Mouse (Mus musculus) liver, embryonic 15.5 days (tissue): ENCODE results near the gene Il10. TPM values are rescaled to one million over a fixed set of nuclear protein-coding genes. Genes with fewer than 3 reads are reported as not detected.

Source experiments
- ATAC-seq: fragments of 200-750 bp; cut with Nextera tagmentation; 2 replicates; pipeline ENCODE4 v1.8.0; 2017; ENCODE audit warnings: moderate number of reproducible peaks, mild to moderate bottlenecking, moderate library complexity; ENCODE audit not compliant: insufficient read depth
- H3K27ac ChIP-seq: fragments of 300-500 bp; sonication (generic); replicated peaks from 2 replicates; pipeline ENCODE4 v1.5.1; 2015; ENCODE audit warnings: mild to moderate bottlenecking, inconsistent platforms
- H3K27me3 ChIP-seq: fragments of 300-500 bp; sonication (generic); 2 replicates; pipeline ENCODE4 v1.6.1; 2015; ENCODE audit warnings: mild to moderate bottlenecking, inconsistent platforms
- H3K36me3 ChIP-seq: fragments of 300-500 bp; sonication (generic); replicated peaks from 2 replicates; pipeline ENCODE4 v1.6.1; 2015; ENCODE audit warnings: moderate library complexity, mild to moderate bottlenecking, inconsistent platforms
- H3K4me1 ChIP-seq: fragments of 300-500 bp; sonication (generic); replicated peaks from 2 replicates; pipeline ENCODE4 v1.6.1; 2015; ENCODE audit warnings: inconsistent platforms
- H3K4me2 ChIP-seq: fragments of 300-500 bp; sonication (generic); 2 replicates; pipeline ENCODE4 v1.6.1; 2015; ENCODE audit warnings: moderate library complexity, mild to moderate bottlenecking, inconsistent platforms
- H3K4me3 ChIP-seq: fragments of 300-500 bp; sonication (generic); replicated peaks from 2 replicates; pipeline ENCODE4 v1.5.1; 2015; ENCODE audit warnings: mild to moderate bottlenecking, inconsistent platforms
- H3K9ac ChIP-seq: fragments of 300-500 bp; sonication (generic); 2 replicates; pipeline ENCODE4 v1.6.1; 2015; ENCODE audit warnings: moderate library complexity, mild to moderate bottlenecking, inconsistent platforms
- H3K9me3 ChIP-seq: fragments of 300-500 bp; sonication (generic); replicated peaks from 2 replicates; pipeline ENCODE4 v1.6.1; 2016; ENCODE audit warnings: inconsistent platforms
- whole genome bisulfite sequencing: fragments of 180-500 bp; shearing (Covaris S2); methylation state at CpG from one replicate; pipeline ENCODE4 v1.1.7; 2015; ENCODE audit warnings: mixed read lengths; ENCODE audit not compliant: insufficient replicate concordance; 5-methylcytosine and 5-hydroxymethylcytosine counted together
- polyA plus RNA-seq: library from polyadenylated mRNA; unstranded; fragments of >200 nt; fragmentation: Nextera tagmentation; extraction: Ambion mirVana; gene quantifications from 2 replicates; pipeline ENCODE4 v1.2.1, GENCODE M21; 2015

The Il10 gene
- polyA plus RNA-seq, result not detected in 2 replicates

GRCm38 (mm10) chr1:131019492-131020098, at the start of gene Il10:
TSS of gene Il10 (plus strand) at chr1:131019845.
- ATAC-seq, result no peak
- H3K4me3 ChIP-seq, result no peak within 1 kb of the TSS
- H3K4me1 ChIP-seq, result no peaks in the 10 kb centered on the region
- no peak within 1 kb of the TSS for H3K27ac ChIP-seq
- no peaks in the 10 kb centered on the region for H3K9me3 ChIP-seq
- WGBS, result 37% methylated on average over 8 of the region's 8 CpGs
- no peaks in the 10 kb centered on the region for H3K36me3 ChIP-seq
- H3K4me2 ChIP-seq, result no peak within 1 kb of the TSS
- H3K9ac ChIP-seq, result no peak within 1 kb of the TSS
- H3K27me3 ChIP-seq, result peaks cover 36% of the 10 kb centered on the region

GRCm38 (mm10) chr1:130979455-130979854, 40.2 kb upstream of the Il10 start:
- 41% methylated on average over 1 of the region's 1 CpGs for WGBS
- H3K27me3 ChIP-seq, result no peaks in the 10 kb centered on the region
- no peak for ATAC-seq
- H3K4me1 ChIP-seq, result no peaks in the 10 kb centered on the region
- H3K27ac ChIP-seq, result no peak overlapping the region
- H3K9ac ChIP-seq, result no peak overlapping the region
- no peaks in the 10 kb centered on the region for H3K9me3 ChIP-seq
- no peaks in the 10 kb centered on the region for H3K36me3 ChIP-seq
- H3K4me2 ChIP-seq, result no peak overlapping the region
- H3K4me3 ChIP-seq, result no peak overlapping the region

- Histone ChIP-seq H3K27ac (no peak overlapping the region), H3K36me3 (no peaks in the 10 kb centered on the region), H3K27me3 (no peaks in the 10 kb centered on the region), H3K9me3 (no peaks in the 10 kb centered on the region), H3K4me1 (no peaks in the 10 kb centered on the region), H3K4me3 (no peak overlapping the region), H3K4me2 (no peak overlapping the region), H3K9ac (no peak overlapping the region)
- no peak for ATAC-seq
- WGBS, result 49% methylated on average over 7 of the region's 7 CpGs
Observed at GRCm38 (mm10) chr1:130984441-130984840, 35.2 kb upstream of the Il10 start.

- no peak overlapping the region for H3K4me3 ChIP-seq
- no peak overlapping the region for H3K27ac ChIP-seq
- no peak overlapping the region for H3K9ac ChIP-seq
- no peaks in the 10 kb centered on the region for H3K27me3 ChIP-seq
- no peak for ATAC-seq
- no peaks in the 10 kb centered on the region for H3K9me3 ChIP-seq
- no peaks in the 10 kb centered on the region for H3K36me3 ChIP-seq
- H3K4me1 ChIP-seq, result no peaks in the 10 kb centered on the region
- 64% methylated on average over 5 of the region's 5 CpGs for WGBS
- H3K4me2 ChIP-seq, result no peak overlapping the region
Observed at GRCm38 (mm10) chr1:130987001-130987400, 32.6 kb upstream of the Il10 start.

- Histone ChIP-seq H3K27me3 (no peaks in the 10 kb centered on the region), H3K4me3 (no peak overlapping the region), H3K4me1 (no peaks in the 10 kb centered on the region), H3K4me2 (no peak overlapping the region), H3K9ac (no peak overlapping the region), H3K27ac (no peak overlapping the region), H3K36me3 (no peaks in the 10 kb centered on the region), H3K9me3 (no peaks in the 10 kb centered on the region)
- ATAC-seq, result no peak
Observed at GRCm38 (mm10) chr1:130987418-130987817, 32.2 kb upstream of the Il10 start.

GRCm38 (mm10) chr1:130989331-130989730, 30.3 kb upstream of the Il10 start:
- H3K9ac ChIP-seq, result no peak overlapping the region
- H3K4me1 ChIP-seq, result no peaks in the 10 kb centered on the region
- no peaks in the 10 kb centered on the region for H3K9me3 ChIP-seq
- no peaks in the 10 kb centered on the region for H3K36me3 ChIP-seq
- no peak overlapping the region for H3K4me2 ChIP-seq
- no peak for ATAC-seq
- no peaks in the 10 kb centered on the region for H3K27me3 ChIP-seq
- no peak overlapping the region for H3K27ac ChIP-seq
- H3K4me3 ChIP-seq, result no peak overlapping the region
- WGBS, result 62% methylated on average over 3 of the region's 3 CpGs

- H3K27ac ChIP-seq, result no peak overlapping the region
- no peaks in the 10 kb centered on the region for H3K36me3 ChIP-seq
- no peaks in the 10 kb centered on the region for H3K27me3 ChIP-seq
- H3K9me3 ChIP-seq, result no peaks in the 10 kb centered on the region
- H3K4me1 ChIP-seq, result no peaks in the 10 kb centered on the region
- H3K9ac ChIP-seq, result no peak overlapping the region
- WGBS, result 60% methylated on average over 1 of the region's 1 CpGs
- ATAC-seq, result no peak
- no peak overlapping the region for H3K4me2 ChIP-seq
- H3K4me3 ChIP-seq, result no peak overlapping the region
Observed at GRCm38 (mm10) chr1:130990448-130990847, 29.2 kb upstream of the Il10 start.

- Histone ChIP-seq H3K27ac (no peak overlapping the region), H3K4me2 (no peak overlapping the region), H3K9me3 (no peaks in the 10 kb centered on the region), H3K4me3 (no peak overlapping the region), H3K36me3 (no peaks in the 10 kb centered on the region), H3K27me3 (no peaks in the 10 kb centered on the region), H3K4me1 (no peaks in the 10 kb centered on the region), H3K9ac (no peak overlapping the region)
- no peak for ATAC-seq
- 78% methylated on average over 9 of the region's 9 CpGs for WGBS
Observed at GRCm38 (mm10) chr1:130993574-130994154, 26.0 kb upstream of the Il10 start.

- no peaks in the 10 kb centered on the region for H3K36me3 ChIP-seq
- H3K27me3 ChIP-seq, result no peaks in the 10 kb centered on the region
- ATAC-seq, result no peak
- no peak overlapping the region for H3K4me2 ChIP-seq
- H3K9me3 ChIP-seq, result no peaks in the 10 kb centered on the region
- no peak overlapping the region for H3K4me3 ChIP-seq
- H3K4me1 ChIP-seq, result no peaks in the 10 kb centered on the region
- no peak overlapping the region for H3K9ac ChIP-seq
- H3K27ac ChIP-seq, result no peak overlapping the region
- WGBS, result 24% methylated on average over 1 of the region's 1 CpGs
Observed at GRCm38 (mm10) chr1:130995515-130995914, 24.1 kb upstream of the Il10 start.

GRCm38 (mm10) chr1:130996356-130996755, 23.3 kb upstream of the Il10 start:
- Histone ChIP-seq H3K9me3 (no peaks in the 10 kb centered on the region), H3K27ac (no peak overlapping the region), H3K4me3 (no peak overlapping the region), H3K4me1 (no peaks in the 10 kb centered on the region), H3K27me3 (no peaks in the 10 kb centered on the region), H3K36me3 (no peaks in the 10 kb centered on the region), H3K4me2 (no peak overlapping the region), H3K9ac (no peak overlapping the region)
- WGBS, result 69% methylated on average over 10 of the region's 10 CpGs
- no peak for ATAC-seq

GRCm38 (mm10) chr1:130997441-130997840, 22.2 kb upstream of the Il10 start:
- ATAC-seq, result no peak
- Histone ChIP-seq H3K4me3 (no peak overlapping the region), H3K9me3 (no peaks in the 10 kb centered on the region), H3K4me2 (no peak overlapping the region), H3K4me1 (no peaks in the 10 kb centered on the region), H3K9ac (no peak overlapping the region), H3K36me3 (no peaks in the 10 kb centered on the region), H3K27ac (no peak overlapping the region), H3K27me3 (no peaks in the 10 kb centered on the region)
- WGBS, result 51% methylated on average over 4 of the region's 4 CpGs

- Histone ChIP-seq H3K4me3 (no peak overlapping the region), H3K27me3 (no peaks in the 10 kb centered on the region), H3K4me1 (no peaks in the 10 kb centered on the region), H3K9me3 (no peaks in the 10 kb centered on the region), H3K4me2 (no peak overlapping the region), H3K9ac (no peak overlapping the region), H3K27ac (no peak overlapping the region), H3K36me3 (no peaks in the 10 kb centered on the region)
- ATAC-seq, result no peak
- WGBS, result 77% methylated on average over 10 of the region's 10 CpGs
Observed at GRCm38 (mm10) chr1:130998321-130998720, 21.3 kb upstream of the Il10 start.
